Comparison of ENCODE assay signal across 8 mouse cellular contexts in genomic region chr4:137993291-137993758, GRCm38 (mm10). TPM values are rescaled to one million over a fixed set of nuclear protein-coding genes. Genes with fewer than 3 reads are reported as not detected.
A peak's percentile ranks its signal among the peaks of the same experiment; 100 is the strongest.
DNase-seq lines count a peak whose midpoint lies in the region; ATAC-seq and TF ChIP-seq lines count a peak whose summit lies in the region.

No protein-coding gene starts in this region.

- H3K36me3 ChIP-seq in C2C12 (ENCODE audit: control insufficient read depth, insufficient read depth) = peaks cover 19% of the 10 kb centered on the region
- H3K36me3 ChIP-seq in heart, embryonic 13.5 days = peaks cover 22% of the 10 kb centered on the region
- H3K36me3 ChIP-seq in liver, embryonic 12.5 days = peaks cover 30% of the 10 kb centered on the region
- H3K36me3 ChIP-seq in stomach, embryonic 15.5 days = peaks cover 12% of the 10 kb centered on the region

- DNase-seq in brain, embryonic 18.5 days (ENCODE audit: low read depth, low spot score) = peak; percentile 93
- peak; percentile 100 for DNase-seq in kidney, postnatal 10 days
- DNase-seq in natural killer cell, adult 2 months (ENCODE audit: low spot score in 2 of 2) = peak; percentile 96

- WGBS in heart, embryonic 13.5 days = under 1% methylated on average over 59 of the region's 59 CpGs
- WGBS in liver, embryonic 12.5 days (ENCODE audit: insufficient replicate concordance) = 4% methylated on average over 51 of the region's 59 CpGs
- WGBS in stomach, embryonic 15.5 days = under 1% methylated on average over 44 of the region's 59 CpGs

- H3K79me3 ChIP-seq in C2C12 (ENCODE audit: low read depth) = peaks cover 38% of the 10 kb centered on the region

- peak overlapping the region; percentile 78 for H3K4me3 ChIP-seq in C2C12 (ENCODE audit: insufficient read depth, poor library complexity, severe bottlenecking)
- H3K4me3 ChIP-seq in heart, embryonic 13.5 days = peak overlapping the region; percentile 98
- peak overlapping the region; percentile 98 for H3K4me3 ChIP-seq in liver, embryonic 12.5 days
- peak overlapping the region; percentile 90 for H3K4me3 ChIP-seq in stomach, embryonic 15.5 days (replicated peaks)

- peaks cover 32% of the 10 kb centered on the region for H3K4me1 ChIP-seq in heart, embryonic 13.5 days
- H3K4me1 ChIP-seq in liver, embryonic 12.5 days = peaks cover 29% of the 10 kb centered on the region
- peaks cover 24% of the 10 kb centered on the region for H3K4me1 ChIP-seq in stomach, embryonic 15.5 days

- no peaks in the 10 kb centered on the region for H3K27me3 ChIP-seq in C2C12 (ENCODE audit: control insufficient read depth, insufficient read depth, insufficient read length)
- peaks cover 8% of the 10 kb centered on the region; the same call in 1 of the 2 replicates for H3K27me3 ChIP-seq in heart, embryonic 13.5 days (replicated peaks)
- H3K27me3 ChIP-seq in liver, embryonic 12.5 days (replicated peaks) = peaks cover 33% of the 10 kb centered on the region
- peaks cover 7% of the 10 kb centered on the region; the same call in 1 of the 2 replicates for H3K27me3 ChIP-seq in stomach, embryonic 15.5 days (replicated peaks)

- H3K9me3 ChIP-seq in heart, embryonic 13.5 days = no peaks in the 10 kb centered on the region
- H3K9me3 ChIP-seq in liver, embryonic 12.5 days (replicated peaks) = no peaks in the 10 kb centered on the region
- H3K9me3 ChIP-seq in stomach, embryonic 15.5 days = no peaks in the 10 kb centered on the region

- peak overlapping the region; percentile 88 for H3ac ChIP-seq in C2C12 (ENCODE audit: control insufficient read depth, insufficient read length, low read depth)

- TF ChIP-seq CTCF in C2C12 (IDR thresholded peaks at IDR 0.05; ENCODE audit: control insufficient read depth, insufficient read depth, insufficient read length) = no peak

- peak overlapping the region; percentile 99 for H3K9ac ChIP-seq in heart, embryonic 13.5 days
- H3K9ac ChIP-seq in liver, embryonic 12.5 days = peak overlapping the region; percentile 98
- H3K9ac ChIP-seq in stomach, embryonic 15.5 days = peak overlapping the region; percentile 93

- H3K4me2 ChIP-seq in heart, embryonic 13.5 days = peak overlapping the region; percentile 76
- H3K4me2 ChIP-seq in liver, embryonic 12.5 days = peak overlapping the region; percentile 86
- H3K4me2 ChIP-seq in stomach, embryonic 15.5 days = peak overlapping the region; percentile 74

- peak overlapping the region; percentile 90 for H3K27ac ChIP-seq in heart, embryonic 13.5 days (replicated peaks)
- H3K27ac ChIP-seq in liver, embryonic 12.5 days = peak overlapping the region; percentile 86
- peak overlapping the region; percentile 89 for H3K27ac ChIP-seq in stomach, embryonic 15.5 days

- peak; percentile 92 for ATAC-seq in erythroid progenitor cell, adult 5-6 weeks (replicated peaks; ENCODE audit: low FRiP score, poor library complexity, severe bottlenecking)
- ATAC-seq in heart, embryonic 13.5 days (ENCODE audit: extremely low read depth, insufficient number of reproducible peaks, low FRiP score, low TSS enrichment) = peak; percentile 79
- peak; percentile 91 for ATAC-seq in liver, embryonic 12.5 days
- ATAC-seq in stomach, embryonic 15.5 days (ENCODE audit: insufficient read depth, low FRiP score, low read depth) = peak; percentile 96

- peaks cover 43% of the 10 kb centered on the region for H3K79me2 ChIP-seq in C2C12 (ENCODE audit: control insufficient read depth, insufficient read depth)

TF ChIP-seq in C2C12, 6 proteins besides CTCF, POLR2A, EP300 and RAD21:
- TF ChIP-seq MAX (IDR thresholded peaks at IDR 0.05) = peak; percentile 57
- TF ChIP-seq FOSL1 (IDR thresholded peaks at IDR 0.05; ENCODE audit: insufficient read depth, low read length, poor library complexity, severe bottlenecking) = no peak
- no peak for TF ChIP-seq USF1 (IDR thresholded peaks at IDR 0.05; ENCODE audit: low read depth)
- TF ChIP-seq CEBPB (IDR thresholded peaks at IDR 0.05; ENCODE audit: low read depth) = no peak

RNA-seq across cellular contexts. Expression of gene Eif4g3, which starts 0.5 kb away (rescaled TPM):
- 24.3 TPM for polyA plus RNA-seq in C2C12 (2012; fragmentation: generic; extraction: Trizol)
- total RNA-seq in erythroid progenitor cell, adult 5-6 weeks (2015; ENCODE audit: low replicate concordance) = 23.1 and 29.8 TPM in 2 replicates
- total RNA-seq in erythroid progenitor cell, adult 5-6 weeks (2017; ENCODE audit: low replicate concordance) = 11.7 and 12.1 TPM in 2 replicates
- polyA plus RNA-seq in heart, embryonic 13.5 days (2015; fragmentation: Nextera tagmentation; extraction: Ambion mirVana) = 19.9 and 22.2 TPM in 2 replicates
- 15.2 and 15.8 TPM in 2 replicates for polyA plus RNA-seq in liver, embryonic 12.5 days (2016; fragmentation: Nextera tagmentation; extraction: Ambion mirVana)
- 27.7 and 29.7 TPM in 2 replicates for polyA plus RNA-seq in stomach, embryonic 15.5 days (2015; fragmentation: Nextera tagmentation; extraction: Ambion mirVana)

Comparison
In these comparisons a context has a peak if more than half of its experiments do, and no peak if none do; other contexts are left out.
1. Peak in every context shown above with its lines: DNase-seq, ATAC-seq, H3K4me3 ChIP-seq and H3K27ac ChIP-seq.